Mouse (Mus musculus) spleen, adult 18-20 months (tissue): ENCODE measurements around the gene Hipk1.

Source experiments
- DNase-seq, 2 experiments: peaks; one replicate each; pipeline ENCODE4 v3.0.0; 2022; ENCODE audit warnings: mixed read lengths in 2 of 2

Gene Hipk1

GRCm38 (mm10) chr3:103745001-103745770 is 46.2 kb downstream of the Hipk1 start:
- DNase-seq = no peak

- no peak for DNase-seq
Observed at GRCm38 (mm10) chr3:103743208-103743607, 48.2 kb downstream of the Hipk1 start.

- no peak for DNase-seq
Observed at GRCm38 (mm10) chr3:103740342-103740741, 51.0 kb downstream of the Hipk1 start.

GRCm38 (mm10) chr3:103739329-103739728 is 52.0 kb downstream of the Hipk1 start, which contains the start of gene Gm10964:
Gene Gm10964, plus strand, starts transcription at chr3:103739366.
- DNase-seq = no peak

- peak; percentile 66 to 89 for DNase-seq
Observed at GRCm38 (mm10) chr3:103737778-103738571, 53.4 kb downstream of the Hipk1 start, which contains the start of gene Olfml3. Gene Olfml3, minus strand, starts transcription at chr3:103738001.

GRCm38 (mm10) chr3:103737061-103737754 is 54.2 kb downstream of the Hipk1 start:
- DNase-seq = no peak

- no peak for DNase-seq
Observed at GRCm38 (mm10) chr3:103735776-103736600, 55.4 kb downstream of the Hipk1 start.

GRCm38 (mm10) chr3:103734696-103735519 is 56.5 kb downstream of the Hipk1 start:
- DNase-seq = no peak

GRCm38 (mm10) chr3:103733799-103734695 is 57.3 kb downstream of the Hipk1 start:
- no peak for DNase-seq

- no peak for DNase-seq
Observed at GRCm38 (mm10) chr3:103733176-103733575, 58.2 kb downstream of the Hipk1 start.

GRCm38 (mm10) chr3:103732116-103732515 is 59.2 kb downstream of the Hipk1 start:
- DNase-seq = no peak

GRCm38 (mm10) chr3:103729850-103730249 is 61.5 kb downstream of the Hipk1 start:
- DNase-seq = no peak

- no peak for DNase-seq
Observed at GRCm38 (mm10) chr3:103727813-103728326, 63.5 kb downstream of the Hipk1 start.

- DNase-seq = no peak
Observed at GRCm38 (mm10) chr3:103726642-103727041, 64.7 kb downstream of the Hipk1 start.

- DNase-seq = no peak
Observed at GRCm38 (mm10) chr3:103724137-103724536, 67.2 kb downstream of the Hipk1 start.

- DNase-seq = no peak
Observed at GRCm38 (mm10) chr3:103718728-103719127, 72.6 kb downstream of the Hipk1 start.

- no peak for DNase-seq
Observed at GRCm38 (mm10) chr3:103716774-103717760, 74.3 kb downstream of the Hipk1 start.
